Mouse (Mus musculus) thymus, postnatal 10 days (tissue): Measurements from ENCODE around the gene Spint2.

Source experiments
- DNase-seq, 2 experiments: peaks; one replicate each; pipeline ENCODE4 v3.0.0; 2021; ENCODE audit warnings: low spot score in 2 of 2

The Spint2 gene

DNA sequence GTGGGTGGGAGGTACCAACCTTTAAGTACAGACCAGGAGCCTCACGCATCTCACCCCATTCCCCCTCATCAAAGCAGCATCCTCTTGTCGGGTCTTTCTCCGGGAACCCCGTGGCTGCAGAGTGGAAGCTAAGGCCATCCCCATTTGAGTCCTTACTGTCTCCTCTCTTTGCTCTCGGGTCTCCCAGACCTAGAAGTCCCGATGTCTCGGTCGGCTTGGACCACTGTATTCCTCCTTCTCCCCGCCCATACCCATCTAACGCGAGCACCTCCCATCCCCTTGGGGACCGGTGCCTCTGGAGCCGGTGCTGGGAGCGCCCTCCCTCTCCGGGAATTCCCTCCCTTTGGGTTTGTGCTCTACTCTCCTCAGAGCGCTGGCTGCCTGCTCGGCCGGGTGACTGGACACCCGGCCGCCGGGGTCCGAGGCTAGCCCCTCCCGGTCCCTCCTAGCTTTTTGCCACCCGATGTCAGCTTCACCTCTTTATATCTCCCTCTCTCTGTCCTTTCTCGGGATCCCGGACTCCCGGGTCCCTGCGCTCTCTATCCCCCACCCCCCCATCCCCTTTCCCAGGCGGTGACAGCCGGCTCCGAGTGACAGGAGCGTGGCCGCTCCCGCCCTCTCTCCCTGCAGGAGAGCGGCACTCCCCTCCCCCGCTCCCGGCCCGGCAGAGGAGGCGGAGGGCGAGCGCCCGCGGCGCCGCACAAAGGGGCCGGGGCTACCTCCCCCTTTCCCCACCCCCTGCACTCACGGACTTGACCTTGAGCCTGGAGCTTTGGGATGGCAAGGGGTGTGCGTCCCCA is 23.0 kb upstream of the Spint2 start:
- no peak for DNase-seq

DNA sequence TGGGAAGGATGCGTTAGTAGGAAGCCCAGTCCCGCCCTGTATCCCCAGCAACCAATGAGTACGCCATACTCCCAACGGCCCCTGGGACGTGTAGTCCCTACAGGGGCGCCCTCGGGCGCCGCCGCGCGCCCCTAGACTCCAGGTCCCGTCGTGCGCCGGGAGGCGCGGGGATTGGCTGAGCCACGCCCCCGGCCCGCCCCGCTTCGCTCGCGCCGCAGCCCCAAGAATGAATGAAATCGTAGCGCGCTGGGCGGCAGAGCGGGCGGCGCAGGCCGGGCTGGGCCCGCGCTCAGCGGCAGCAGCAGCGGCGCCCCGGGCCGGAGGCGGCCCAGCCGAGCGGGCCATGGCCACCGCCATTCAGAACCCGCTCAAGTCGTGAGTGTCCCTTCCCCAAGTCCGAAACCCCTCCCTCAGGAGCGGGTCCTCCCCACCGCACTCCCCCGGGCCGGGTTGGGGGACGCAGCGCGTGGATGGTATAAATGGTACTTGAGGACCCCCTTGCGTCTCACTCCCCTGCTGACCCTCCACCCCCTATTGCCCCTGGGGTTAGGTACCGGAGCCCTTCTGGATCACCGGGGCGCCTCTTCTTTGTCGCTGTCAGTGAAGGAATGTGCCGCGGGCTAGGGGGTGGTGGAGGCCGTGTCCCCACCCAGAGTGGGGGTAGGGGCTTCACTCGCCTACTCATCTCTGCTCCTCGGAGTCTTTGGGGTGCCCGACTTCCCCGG is 22.2 kb upstream of the Spint2 start, which contains the start of gene Dpf1:
Dpf1 (plus strand) TSS at position 214 of the 725 bp plus-strand sequence.
- peak; percentile 75 to 77 for DNase-seq

DNA sequence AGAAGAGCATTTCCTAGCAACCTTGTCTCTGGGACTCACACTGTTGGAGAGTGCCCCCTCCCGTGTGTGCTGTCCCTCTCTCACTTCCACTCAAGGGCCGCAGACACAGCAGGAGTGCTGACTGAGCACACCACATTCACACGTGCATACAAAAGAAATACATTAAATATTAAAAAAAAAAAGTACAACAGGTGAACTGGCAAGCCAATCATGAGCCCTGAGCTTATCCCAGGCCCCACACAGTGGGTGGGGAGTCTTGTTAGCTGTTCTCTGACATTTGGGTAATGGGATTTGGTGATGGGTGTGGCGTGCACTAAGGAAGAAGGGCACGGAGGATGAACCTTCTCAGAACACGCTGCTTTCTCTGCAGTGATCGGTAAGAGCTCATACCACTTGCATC is 20.9 kb upstream of the Spint2 start:
- DNase-seq = no peak

DNA sequence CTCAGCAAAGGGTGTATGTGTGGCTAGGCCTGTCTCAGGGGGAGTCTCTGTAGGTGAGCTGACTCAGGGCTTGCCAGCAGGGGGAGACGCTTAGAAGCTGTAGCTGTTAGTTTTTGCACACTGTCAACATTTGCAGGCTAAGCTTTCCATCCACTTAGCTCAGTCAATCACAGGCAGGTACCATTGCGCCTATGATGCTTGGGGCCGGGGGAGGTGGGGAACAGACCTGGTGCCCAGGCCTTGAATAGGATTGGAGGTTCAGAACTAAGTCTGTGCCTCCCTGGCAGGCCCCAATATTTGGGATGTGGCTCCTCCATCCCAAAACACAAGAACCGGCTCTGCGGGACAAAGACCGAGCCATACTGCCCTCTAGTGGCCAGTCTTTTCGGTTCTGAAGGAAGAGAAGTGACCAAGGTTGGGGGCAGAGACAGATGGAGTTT is 19.4 kb upstream of the Spint2 start:
- peak; percentile 60 to 74 for DNase-seq

DNA sequence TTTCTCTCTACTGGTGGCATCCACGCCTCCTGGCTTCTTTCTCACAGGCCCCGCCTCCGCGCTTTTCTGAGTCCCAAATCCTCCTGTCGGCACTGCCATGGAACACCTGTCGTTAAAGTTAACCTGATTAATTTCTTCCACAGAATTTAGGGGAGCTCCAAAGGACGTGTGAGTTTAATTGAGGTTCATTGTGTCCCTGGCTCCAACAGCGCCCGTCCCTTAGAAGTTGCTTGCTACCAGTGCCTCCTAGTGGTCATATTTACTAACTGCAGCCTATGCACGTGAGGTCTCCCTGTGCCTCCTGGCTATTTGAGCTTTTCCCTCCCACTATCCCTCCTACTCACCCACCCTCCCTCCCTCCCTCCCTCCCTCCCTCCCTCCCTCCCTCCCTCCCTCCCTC is 15.3 kb upstream of the Spint2 start:
- peak; percentile 49 to 73 for DNase-seq

DNA sequence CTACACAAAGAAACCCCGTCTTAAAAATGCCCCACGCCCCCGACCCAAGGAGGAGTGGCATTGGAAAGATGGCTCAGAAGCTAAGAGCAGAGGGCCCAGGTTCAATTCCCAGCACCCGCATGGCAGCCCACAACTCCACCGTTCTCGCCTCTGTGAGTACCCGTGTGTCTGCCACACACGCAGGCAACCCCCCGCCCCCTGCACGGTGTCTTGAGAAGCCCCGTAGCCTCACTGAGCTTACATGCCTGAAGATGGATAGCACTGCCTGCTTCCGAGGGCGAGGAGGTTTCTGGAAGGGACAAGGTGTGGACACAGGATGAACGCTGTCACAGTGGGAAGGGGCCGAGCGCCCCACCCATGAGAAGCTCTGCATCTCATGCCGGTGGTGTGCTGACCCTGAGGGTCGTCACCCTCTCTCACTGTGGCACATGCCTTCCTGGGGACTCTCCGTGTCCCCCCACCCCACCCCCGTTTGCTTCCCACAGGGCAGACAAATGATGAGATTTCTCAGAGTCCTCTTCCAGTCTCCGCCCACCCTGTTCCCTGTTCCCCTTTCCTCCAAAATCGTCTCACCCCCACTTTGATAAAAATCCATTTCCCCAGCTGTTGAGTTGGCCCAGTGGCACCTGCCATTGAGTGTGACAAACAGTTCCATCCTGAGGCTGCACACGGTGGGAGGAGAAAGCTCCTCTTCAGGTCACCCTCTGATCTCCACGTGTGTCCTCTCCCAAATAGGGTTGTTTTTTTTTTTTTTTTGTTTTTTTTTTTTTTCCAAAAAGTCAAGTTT is 14.3 kb upstream of the Spint2 start:
- no peak for DNase-seq

DNA sequence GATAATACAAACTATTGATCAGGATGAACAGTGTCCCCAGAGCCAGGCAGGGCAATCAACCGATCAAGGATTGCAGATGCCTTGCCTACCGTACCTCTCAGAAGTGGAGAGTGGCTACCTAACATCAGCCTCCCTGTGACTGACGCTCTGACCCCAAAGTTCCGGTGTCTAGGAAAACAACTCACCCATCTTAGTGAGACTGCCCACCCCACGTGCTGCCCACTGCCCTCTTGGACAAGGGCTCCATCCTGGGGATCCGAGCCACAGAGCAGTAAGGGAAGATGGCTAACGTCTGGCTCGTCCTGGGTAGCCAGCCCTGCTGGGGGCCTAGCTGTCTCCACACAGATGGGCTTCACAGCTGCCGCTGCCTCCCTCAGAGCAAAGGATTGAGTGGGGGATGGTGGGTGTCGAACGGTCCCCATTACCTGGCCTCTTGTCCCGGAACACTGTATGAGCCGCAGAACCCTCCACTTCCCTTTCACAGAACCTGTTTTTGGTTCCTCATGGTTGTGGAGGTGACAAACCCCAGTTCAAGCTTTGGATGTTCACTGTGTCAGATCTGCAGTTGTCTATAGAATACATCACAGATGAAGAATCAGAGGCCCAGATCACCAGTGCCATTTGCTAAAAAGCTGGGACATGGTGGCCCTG is 12.5 kb upstream of the Spint2 start:
- no peak for DNase-seq

DNA sequence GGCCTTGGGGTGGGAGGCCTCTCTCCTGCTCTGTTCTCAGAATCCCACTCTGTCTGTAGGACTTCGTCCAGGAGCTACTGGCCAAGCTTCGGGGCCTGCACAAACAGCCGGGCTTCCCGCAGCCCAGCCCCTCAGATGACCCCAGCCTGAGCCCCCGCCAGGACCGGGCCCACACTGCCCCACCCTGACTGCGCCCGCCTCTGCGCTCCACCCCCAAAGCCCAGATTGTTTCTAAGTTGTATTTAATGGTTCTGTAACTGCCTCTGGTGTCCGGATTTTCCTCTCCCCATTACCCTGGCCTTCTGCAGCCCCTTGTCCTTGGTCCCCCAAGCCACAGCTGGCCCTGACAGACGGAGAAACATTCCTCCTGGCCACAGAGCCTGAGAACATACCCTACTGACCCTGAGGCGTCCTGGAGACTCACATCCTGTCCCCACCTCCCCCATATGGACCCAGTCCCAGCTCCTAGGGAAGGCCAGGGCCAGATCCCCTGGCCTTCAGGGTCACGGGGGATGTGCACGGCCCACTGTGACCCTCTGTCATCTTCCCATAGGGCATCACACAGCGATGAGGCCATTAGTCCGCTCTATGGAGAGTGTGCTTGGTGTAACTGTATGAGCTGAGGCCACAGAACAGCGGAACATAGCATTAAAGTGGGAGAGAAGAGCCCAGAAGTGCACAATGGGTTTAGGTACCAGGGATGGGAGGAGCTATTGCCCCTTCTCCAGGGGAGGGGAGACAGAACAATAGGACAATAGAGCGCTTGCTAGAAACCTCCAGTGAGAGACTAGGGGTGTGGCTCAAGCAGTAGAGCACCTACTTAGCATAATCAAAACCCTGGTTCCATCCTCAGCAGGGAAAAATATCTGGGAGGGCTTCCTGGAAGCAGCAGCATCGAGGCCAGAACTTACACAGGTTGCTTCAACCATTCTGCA is 11.7 kb upstream of the Spint2 start:
- no peak for DNase-seq

DNA sequence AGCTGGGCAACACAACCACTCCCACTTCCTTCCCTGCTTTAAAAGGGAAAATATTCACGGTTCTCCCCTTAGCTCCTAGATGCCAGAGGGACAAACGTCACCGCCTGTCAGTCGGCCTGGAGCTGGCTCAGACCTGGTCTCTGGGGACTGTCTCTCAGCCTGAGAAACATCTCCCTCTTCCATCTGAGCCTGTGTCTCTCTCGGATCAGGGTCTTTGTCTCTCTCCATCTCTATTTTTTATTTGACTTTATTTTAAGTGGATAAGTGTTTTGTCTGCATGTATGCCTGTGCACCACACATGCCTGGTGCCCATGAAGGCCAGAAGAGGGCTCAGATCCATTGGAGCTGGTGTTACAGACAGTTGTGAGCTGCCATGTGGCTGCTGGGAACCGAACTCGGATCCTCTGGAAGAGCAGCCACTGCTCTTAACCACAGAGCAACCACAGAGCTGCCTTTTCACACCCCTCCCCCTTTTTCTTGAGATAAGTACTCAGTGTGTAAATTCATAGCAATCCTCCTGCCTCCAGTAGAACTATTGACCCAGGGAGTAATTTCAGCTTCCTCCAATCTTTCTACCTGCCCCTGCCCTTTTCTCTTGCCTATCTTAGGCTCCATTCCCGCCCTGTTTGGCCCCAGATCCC is 10.9 kb upstream of the Spint2 start:
- no peak for DNase-seq

DNA sequence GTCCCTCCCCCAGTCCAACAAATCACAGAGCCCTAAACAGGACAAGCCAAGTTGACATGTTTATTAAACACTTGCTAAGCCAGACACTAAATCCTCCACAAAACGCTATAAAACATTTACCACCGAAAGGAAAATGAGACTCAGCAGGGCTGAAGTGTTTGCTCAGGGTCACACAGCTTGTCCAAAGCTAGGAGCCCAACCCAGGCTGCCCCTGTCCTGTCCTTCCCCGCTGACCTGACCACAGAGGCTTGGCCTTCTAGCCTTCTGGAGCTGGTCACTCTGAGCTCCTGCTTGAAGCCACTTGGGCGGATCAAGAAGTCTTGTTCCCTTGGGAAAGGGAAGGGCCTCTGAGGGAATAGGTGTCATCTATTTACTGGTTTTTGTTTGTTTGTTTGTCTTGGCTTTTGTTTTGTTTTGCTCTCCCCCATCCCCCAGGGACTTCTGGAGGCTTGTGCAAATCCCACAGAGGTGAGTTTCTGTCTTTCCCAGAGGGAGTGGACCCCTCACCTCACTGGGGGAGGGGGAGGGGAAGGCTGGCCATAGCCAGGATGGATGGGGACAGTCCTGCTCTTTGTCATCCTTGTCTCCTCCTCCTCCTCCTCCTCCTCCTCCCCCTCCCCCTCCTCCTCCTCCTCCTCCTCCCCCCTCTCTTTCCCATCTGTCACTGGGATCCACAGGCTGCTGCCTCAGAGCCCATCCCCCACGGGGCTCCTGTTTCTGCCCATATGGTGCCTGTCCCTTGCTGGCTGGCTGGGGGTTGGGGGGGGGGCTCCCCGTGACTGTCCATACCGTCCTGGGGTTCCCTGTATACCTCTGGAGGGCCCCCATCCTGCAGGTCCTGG is 10.1 kb upstream of the Spint2 start:
- DNase-seq = no peak

DNA sequence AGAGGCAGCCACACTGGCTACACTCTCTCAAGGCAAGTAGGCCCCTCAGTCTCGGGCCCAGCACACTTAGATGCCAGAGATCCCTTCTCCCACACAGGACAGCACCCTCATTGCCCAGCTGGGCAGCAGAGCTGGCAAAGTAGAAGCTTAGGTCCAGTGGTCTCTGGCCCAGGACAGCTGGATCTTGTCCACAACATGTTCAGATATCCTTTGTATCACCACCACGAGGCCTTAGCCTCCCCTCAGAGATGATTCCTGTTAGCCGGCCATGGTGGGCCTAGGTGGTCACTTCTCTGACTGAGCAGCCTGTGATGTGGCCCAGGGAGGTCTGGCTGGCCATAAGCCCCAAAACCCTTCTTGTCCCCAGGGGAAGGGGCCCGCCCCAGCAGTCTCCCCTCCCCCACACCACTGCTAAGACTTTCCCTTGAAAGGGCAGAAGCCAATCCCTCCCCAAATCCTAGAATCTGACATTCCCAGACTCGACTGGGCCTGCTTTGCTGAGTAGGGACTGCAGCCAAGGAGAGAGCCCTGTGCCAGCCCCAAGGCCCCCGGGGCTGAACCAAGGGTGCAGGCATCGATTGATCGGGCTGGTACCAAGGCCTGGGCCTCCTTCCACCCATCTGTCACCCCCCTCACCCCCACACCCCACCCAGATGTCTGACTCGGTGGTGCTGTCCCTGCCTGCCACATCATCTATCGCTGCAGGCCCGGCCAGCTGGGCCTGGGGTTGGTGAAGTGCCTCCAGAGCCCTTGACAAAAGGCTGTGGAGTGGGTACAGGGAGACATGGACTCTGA is 9.2 kb upstream of the Spint2 start:
- DNase-seq = no peak

DNA sequence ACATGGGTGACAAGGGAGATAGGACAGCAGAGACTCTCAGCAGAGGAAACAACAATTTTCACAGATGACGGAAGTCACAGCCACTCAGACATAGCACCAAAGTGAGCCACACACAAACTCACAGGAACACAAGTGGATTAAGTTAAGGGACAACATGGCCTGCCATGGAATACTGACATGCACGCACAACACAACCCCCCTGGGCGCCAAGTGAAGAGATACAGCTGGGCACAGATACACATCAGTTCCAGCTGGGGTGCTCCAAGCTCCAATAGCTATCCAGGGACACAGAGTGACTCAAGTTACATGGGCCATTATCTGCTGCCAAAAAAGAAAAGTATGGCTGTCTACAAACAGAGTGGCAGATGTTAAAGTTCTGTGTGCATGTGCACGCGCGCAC is 8.1 kb upstream of the Spint2 start:
- DNase-seq = no peak

DNA sequence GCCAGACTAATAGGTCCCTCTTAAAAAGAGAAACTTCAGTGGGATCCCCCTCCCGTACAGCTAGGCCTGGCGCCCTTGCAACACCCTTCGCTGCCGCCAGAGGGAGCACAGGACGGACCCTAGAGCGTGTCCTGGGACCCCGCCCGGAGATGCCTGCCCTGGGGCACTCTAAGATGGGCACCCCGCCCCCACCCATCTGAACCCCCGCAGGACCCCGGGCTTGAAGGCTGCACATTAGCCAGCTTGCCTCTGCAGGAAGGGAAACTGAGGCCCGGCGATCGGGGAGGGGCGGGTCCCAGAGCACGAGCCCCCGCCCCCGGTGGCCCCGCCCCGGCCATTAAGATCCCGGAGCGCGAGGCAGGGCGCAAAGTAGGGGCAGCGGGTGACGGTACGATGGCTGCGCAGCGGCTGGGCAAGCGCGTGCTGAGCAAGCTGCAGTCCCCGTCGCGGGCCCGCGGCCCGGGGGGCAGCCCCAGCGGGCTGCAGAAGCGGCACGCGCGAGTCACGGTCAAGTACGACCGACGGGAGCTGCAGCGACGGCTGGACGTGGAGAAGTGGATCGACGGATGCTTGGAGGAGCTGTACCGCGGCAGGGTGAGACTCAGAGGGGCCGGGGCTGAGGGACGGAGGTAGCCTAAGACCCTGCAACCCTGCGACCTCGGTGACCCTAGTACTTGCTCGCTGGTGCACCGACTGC is 7.4 kb upstream of the Spint2 start, which contains the start of gene Ppp1r14a:
Ppp1r14a (plus strand) TSS at position 367 of the 697 bp plus-strand sequence.
- DNase-seq = peak; percentile 70 to 89

DNA sequence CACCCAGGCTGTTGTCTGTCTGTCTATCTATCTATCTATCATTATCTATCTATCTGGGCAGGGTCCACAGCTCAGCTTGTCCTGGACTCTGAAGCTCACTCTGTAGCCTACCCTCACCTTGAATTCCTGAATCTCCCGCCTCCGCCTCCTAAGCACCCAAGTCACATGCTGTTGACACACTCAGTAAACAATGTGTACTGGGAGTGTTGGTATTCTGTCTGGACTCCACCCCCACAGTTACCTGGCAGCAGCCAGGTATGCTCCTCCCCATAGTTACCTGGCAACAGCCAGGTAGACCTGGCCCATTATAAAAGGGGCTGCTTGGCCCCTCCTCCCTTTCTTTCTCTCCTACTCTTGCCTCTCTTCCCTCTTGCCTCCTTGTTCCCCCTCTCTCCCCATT is 6.4 kb upstream of the Spint2 start:
- DNase-seq = no peak

DNA sequence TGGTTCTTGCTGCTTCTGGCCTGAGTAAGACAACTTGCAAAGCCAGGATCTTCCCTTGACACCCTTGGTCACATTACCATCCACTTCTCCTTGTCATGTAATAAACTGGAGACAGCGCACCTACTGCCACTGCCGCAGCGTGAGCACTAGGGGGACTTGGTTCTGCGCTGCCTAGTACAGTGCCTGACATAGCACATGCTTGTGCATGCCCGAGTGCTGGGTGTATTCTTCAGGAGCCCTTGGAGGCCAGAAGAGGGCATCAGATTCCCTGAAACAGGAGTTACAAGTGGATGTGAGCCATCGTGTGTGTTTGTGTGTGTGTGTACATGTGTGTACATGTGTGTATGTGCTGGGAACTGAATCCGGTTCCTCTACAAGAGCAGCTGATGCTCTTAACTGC is 5.8 kb upstream of the Spint2 start:
- DNase-seq = no peak

DNA sequence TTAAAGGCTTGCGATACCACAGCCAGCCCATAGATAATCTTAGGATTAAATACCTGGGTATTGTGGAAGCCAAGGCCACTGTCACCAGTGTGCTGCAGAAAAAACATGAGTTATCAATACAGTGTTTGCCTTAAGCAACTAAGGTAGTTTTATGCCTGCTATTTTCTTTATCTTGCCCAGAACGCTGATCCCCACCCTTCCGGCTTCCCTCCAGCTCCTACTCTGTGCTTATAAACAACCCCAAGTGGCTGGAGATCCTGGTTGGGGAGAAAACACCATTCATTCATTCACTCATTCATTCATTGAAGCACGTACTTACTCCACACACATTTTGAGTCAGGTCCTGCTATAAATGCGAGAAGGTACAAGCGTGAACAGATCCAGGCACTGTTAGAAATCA is 2.8 kb upstream of the Spint2 start:
- DNase-seq = no peak

DNA sequence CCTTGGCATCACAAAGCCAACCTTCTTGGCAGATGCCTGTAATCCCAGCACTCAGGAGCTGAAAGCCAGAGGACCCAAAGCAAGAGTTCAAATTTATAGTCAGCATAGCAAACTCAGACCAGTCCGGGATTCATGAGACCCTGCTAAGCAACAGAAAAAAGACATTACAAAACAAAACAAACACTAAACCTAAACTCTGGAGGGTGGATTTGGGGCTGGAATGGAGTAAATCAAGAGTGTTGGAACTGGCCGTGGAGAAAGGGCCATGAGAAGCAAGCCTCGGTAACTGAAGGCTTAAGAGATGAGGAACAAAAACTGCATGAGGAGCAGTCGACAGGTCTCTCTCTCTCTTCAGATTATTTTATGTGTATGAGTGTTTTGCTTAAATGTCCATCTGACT is 2.2 kb upstream of the Spint2 start:
- DNase-seq = no peak

DNA sequence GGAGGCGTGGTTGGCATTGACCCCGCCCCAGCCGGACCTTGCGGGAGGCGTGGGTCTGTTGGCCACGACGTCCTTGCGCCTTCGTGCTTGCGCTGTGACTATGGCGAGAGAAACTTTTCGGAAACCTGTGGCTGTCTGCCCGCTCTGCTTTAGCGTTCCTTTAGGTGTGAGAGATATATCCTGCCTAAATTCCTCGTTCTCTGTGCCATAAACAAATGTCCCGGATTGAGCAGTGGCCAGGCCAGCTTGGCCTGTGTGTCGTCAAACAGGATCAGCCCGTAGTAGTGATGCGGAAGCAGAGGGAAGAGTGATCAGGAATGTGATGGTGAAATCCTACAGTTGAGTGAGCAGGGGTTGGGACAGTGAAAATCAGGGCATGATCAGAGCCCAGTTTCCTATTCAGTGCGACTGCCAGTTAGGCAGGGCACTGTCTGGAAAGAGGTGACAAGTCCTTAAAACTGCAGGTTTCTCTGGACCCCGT is 402 bp upstream of the Spint2 start:
- no peak for DNase-seq
